Mouse (Mus musculus) ovary, postnatal 10 days (tissue): Measurements from ENCODE around the gene Sertm1.

Experiments used
- DNase-seq: peaks from one replicate; pipeline ENCODE4 v3.0.0; 2022; ENCODE audit warnings: low spot score

The Sertm1 gene

DNA sequence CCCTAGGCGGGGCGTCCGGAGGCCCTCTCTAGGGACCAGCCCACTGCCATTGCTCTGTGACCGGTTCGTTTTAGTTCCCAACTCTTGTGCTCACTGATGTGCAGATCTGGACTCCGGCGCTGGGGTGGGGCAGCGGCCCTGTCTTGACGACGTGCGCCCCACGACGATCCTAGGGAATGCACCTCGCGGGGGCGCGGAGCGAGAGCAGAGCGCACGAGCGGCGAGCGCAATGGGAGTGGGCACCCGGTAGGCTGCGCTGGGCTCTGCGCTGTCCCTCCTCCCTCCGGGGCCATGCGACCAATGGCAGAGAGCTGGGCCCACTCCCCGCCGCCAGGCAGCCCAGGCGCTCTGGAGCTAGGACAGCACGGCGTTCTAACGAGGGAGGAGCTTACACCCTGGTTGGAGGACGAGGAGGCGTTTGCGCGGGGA lies at the start of gene Sertm1:
Gene Sertm1 (minus strand): TSS at position 245 of the 429 bp plus-strand sequence.
- no peak for DNase-seq

DNA sequence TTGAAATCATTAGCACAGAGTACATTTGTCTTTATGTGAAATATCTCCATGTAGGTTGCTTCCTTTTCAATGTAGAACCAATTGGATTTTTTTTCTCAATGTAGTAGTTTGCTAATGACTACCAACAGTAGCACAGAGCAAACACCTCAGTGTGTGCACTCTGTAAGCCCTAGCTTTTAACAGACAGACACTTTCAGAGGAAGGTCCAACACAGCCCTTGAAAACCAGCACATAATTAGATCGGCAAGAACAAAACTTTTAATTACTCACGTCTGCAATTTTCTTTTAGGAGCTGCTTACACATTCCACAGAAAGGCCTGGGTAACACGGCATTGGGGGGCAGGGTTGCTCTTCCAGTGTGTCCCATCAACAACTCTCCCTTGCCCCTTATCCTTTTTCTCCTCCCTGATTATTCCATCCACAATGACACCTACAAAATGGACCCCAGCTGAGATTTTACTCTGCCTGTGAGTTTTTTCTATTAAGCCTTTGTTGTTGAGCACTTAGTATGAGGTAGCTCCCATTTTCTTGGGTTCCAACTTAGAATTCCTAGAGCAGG lies 49.3 kb upstream of the Sertm1 start:
- DNase-seq: no peak

DNA sequence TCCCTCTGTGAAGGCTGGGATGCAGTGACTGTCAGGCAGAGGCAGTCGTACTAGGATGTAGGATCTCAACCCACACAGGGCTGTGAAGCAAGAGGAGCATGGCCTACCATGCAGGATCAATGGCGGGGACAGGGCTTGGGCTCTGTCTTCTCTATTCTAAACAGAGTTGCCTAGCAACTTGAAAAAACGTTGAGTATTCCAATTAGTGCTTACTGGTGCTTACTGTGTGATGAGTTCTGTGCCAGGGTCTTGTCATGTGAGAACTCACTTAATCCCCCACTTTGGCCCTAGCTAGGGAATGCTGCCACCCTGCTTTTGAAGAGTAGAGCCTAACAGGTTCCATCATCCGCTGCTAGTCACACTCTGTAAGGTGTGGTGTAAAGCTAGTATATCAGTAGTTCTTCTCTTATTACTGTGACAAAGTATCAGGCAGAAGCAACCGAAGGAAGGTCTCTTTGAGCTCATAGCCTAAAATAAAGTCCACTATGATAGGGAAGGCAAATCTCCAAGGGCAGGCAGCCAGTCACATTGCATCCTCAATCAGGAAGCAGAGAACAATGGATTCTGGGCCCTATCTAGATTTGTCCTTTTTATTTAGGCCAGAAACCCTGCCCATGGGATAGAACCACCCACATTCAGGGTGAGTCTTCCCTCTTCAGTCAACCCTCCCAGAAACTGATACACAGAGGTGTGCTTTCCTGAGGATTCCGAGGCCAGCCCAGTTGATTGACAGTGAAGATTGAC lies 27.6 kb upstream of the Sertm1 start:
- DNase-seq: no peak

DNA sequence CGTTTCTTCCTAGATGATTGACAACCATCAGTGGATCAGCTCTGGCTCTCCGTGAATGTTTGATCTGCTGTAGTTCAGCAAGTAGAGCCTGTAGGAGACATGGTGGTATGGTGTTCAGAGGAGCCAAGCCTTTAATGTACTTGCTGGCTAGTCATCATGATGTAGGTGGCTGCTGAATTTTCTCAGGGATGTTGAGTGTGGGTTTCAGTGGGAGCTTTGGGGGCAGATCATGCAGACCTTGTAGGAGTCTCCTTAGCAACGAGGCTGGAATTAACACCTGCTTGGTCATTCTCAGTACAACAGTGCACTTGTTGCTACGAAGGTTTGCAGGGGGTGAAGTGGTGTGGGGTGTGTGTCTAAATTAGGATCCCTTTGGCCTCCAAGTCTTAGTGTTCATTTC lies 18.8 kb upstream of the Sertm1 start:
- DNase-seq: no peak

DNA sequence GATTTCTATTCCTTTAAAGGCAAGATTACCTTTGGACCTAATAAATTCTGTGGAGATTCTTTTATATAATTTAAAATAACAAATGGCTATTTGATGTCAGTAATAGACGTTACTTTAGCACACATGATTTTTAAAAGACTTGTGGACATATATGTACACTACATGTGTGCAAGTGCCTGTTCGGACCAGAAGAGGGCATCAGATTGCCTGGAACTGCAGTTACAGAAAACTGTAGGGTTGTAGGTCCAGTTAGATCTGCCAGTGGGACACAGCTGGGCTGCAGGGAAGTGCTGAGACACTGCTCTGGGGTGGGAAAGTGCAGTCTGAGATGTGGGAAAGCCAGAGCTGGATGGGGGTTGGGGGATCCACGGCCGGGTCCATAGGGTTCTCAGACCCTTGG lies 16.9 kb upstream of the Sertm1 start:
- DNase-seq: no peak

DNA sequence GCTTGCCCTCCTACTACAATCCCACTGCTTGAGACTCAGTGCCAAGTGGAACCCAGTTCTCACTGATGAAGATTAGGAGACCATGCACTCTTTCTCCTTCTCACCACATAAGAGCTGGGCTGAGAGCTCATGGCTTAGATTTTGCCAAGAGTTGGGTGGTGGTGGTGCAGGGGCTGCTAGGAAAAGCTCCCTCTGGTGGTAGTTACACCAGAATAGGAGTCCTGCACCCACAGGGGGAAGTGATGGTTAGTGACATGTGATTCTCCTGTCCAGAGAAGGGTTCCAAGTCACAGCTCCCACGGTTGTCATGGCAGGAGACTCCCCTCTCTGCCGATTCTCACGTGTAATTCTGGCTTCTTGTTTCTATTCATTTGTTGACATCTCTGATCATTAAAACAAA lies 4.7 kb upstream of the Sertm1 start:
- no peak for DNase-seq

DNA sequence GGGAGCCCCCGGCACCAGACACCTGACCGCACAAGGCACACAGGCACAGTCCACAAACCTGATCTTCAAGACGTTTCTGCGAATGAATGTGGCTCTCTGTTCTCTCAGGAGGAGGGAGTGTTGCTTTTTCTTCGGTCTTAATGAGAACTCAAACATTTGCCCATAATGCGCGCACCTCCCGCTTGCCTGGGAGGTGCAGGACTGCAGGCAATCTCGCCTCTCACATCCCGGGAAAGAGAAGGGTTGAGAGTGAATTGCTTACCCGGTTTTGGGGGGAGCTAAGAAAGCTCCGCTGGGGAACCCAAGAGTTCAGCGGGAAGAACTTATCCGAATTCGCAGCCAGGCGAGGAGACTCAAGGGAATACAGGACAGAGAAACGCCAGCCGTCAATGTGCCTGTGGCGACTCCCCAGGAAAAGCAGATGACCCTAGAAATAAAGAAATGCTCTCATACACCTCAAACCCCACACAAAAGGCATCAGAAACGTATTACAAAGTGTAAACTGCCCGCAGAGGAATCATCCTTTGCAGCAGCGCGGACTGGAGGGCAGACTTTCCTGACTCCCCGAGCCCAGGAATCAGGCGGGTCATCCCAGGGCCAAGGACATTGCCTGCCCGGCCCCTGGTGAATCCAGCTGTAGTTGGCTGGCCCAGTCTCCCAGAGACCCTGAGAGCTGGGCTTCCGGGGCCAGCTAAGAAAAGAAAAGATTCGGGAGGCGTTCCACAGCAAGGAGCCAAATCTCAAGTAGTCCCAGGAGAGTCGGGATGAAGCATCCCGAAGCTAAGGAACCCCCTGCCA lies 643 bp downstream of the Sertm1 start:
- DNase-seq: no peak

DNA sequence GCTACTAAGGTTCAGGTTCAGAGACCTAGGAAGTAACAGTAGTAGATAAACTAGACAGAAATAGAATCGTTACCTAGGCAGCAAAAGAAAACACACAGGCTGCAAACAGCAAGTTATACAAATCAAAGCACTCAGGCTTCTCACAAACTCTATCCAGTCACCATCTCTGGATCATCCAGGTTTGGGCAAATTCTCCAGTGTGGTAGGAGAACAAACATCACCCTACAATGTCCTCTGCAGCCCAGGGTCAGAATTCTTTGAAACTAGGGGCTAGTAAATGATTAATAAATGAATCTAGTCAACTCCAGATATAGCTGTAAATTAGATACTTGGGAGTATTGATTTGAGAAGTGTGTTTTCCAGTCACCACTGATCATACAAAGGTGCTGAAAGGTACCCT lies 6.8 kb downstream of the Sertm1 start:
- DNase-seq: no peak

DNA sequence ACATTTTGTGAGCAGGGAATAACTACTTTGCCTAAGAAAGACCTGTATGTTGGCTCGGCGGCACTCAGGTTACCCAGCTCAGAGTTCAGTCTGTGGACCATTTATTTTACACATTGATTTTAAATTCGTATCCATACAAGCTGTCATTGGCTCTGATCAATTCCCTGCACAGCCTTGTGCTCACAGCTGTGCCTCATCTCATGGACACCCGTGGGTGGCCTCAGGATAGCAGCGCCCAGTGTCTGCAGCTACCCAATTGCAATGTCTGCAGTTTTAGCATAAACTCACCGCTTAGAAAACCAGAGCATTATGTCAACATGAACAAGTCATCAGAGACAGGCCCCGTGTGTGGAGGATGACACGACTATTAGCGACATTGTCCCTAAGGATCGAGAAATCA lies 17.7 kb downstream of the Sertm1 start:
- no peak for DNase-seq

DNA sequence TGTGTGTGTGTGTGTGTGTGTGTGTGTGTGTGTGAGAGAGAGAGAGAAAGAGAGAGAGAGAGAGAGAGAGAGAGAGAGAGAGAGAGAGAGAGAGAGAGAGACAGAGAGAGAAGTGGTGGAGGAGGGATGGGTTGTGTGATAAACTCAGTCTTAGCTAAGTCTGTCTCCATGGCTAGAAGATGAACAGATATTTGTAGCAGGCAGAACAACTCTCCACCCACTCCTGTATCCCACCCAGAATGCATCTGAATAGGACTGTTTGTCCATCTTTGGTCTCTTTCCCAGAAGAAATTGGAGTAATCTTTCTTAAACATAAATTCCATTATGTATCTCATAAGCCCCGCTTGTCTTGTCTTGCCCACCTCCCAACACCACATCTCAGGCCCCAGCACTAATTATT lies 20.8 kb downstream of the Sertm1 start:
- DNase-seq: no peak

DNA sequence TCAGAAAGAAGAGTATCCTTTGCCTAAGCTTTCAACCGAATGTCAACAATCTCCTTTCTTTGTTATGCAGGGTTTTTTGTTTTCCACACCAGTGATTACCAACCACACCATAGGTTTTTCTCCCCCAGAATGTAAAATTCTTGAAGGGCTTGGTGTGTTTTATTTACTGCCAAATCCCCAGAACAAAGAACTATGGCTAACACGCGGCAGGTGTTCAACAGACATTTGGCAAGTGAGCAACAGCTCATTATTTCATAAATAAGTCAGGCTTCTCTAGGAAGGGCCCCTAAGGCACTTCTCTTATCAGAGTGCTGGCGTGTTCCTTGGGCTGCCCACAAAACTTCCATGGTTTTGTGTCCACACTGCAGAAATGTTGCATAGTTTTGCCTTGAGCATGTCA lies 23.5 kb downstream of the Sertm1 start:
- no peak for DNase-seq

DNA sequence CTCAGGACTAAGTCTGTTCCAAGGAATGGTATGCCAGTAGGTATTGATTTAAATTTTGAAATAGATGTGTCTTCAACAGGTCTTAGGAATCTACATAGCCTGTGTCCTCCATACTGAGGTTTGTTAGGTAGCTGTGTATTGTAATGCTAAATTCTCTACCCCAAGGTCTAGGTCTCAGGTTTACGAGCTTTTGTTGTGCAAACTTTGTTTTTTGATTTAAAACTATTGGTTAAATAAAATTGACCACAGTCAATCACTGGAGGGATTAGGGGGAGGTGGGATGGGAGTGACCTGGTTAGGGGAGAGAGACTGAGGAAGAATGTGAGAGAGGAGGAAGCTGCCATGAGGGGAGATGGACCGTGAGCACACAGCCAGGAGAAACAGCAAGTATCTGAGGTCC lies 29.2 kb downstream of the Sertm1 start:
- DNase-seq: no peak
